23 mouse cellular contexts compared by ENCODE assay signal in the genomic region with DNA sequence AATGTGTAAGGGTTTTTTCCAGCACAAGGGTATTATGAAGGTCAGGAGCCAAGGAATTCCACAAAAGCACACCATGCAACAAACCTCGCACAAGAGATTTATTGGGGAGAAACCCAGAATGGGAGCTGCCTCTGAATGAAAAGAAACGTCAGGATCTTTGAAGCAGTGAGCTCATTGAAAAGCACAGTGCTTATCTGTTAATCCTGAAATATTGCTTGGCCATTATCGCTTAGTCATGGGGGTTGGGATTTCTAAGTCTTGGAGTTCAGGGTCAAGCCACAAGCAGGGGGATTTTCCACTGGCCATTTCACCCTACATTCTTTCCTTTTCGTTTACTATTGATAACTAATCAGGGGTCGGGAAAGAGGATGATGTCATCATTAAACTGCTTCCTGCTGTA. TPM values are rescaled to one million over a fixed set of nuclear protein-coding genes. Genes with fewer than 3 reads are reported as not detected.
DNase-seq lines count a peak whose midpoint lies in the region; TF ChIP-seq lines count a peak whose summit lies in the region.
"Had no signal": no experiment of that assay in that cellular context is flagged by ENCODE, and none has a peak within 500 bp of the region (broad histone marks: within the 10 kb centered on the region; RNA-seq: fewer than 3 reads in every experiment).

No protein-coding gene starts in this region.

- H3K9me3 ChIP-seq in E14TG2a.4 (ENCODE audit: low read length) = peaks cover 6% of the 10 kb centered on the region; the same call in 1 of the 2 replicates
- H3K9me3 ChIP-seq: embryonic facial prominence, embryonic 15.5 days; limb, embryonic 15.5 days had no signal

- peak; percentile 12 for DNase-seq in adrenal gland, adult 8-10 months
- DNase-seq in adrenal gland, postnatal 10 days = no peak
- peak; percentile 16 for DNase-seq in heart, adult 11 months
- DNase-seq in heart, postnatal 14 days = no peak
- peak; percentile 83 for DNase-seq in R1 (ENCODE audit: low read depth, low spot score)
- no peak for DNase-seq in gastrocnemius, adult 2 months
- DNase-seq in urinary bladder, adult 18-20 months (ENCODE audit: low spot score in 2 of 2) = no peak
- DNase-seq: cerebellum, adult 9-11 months; gastrocnemius, postnatal 10 days; kidney, adult 18-20 months; left cerebral cortex, postnatal 4 days; thymus, adult 2 months; thymus, postnatal 4 days had no signal

- intact Hi-C loops in heart, postnatal 14 days (cut with DNase I) = no loop called here
- intact Hi-C loops in gastrocnemius, adult 2 months (cut with DNase I) = no loop called here

- no peaks in the 10 kb centered on the region for H3K27me3 ChIP-seq in E14TG2a.4 (ENCODE audit: insufficient read depth, low read length)
- H3K27me3 ChIP-seq: embryonic facial prominence, embryonic 15.5 days; limb, embryonic 15.5 days had no signal

- no peaks in the 10 kb centered on the region for H3K36me3 ChIP-seq in E14TG2a.4 (ENCODE audit: insufficient read depth, low read length)
- H3K36me3 ChIP-seq: embryonic facial prominence, embryonic 15.5 days; limb, embryonic 15.5 days had no signal

- no peak for TF ChIP-seq CTCF in E14TG2a.4 (conservative IDR thresholded peaks at IDR 0.05; ENCODE audit: low read length)
- TF ChIP-seq CTCF in gastrocnemius, adult 2 months (IDR thresholded peaks at IDR 0.05) = no peak

- peaks cover 65% of the 10 kb centered on the region for H3K4me1 ChIP-seq in E14TG2a.4 (replicated peaks; ENCODE audit: low read depth, low read length)

- peak overlapping the region; percentile 61 for H3K4me3 ChIP-seq in E14TG2a.4 (replicated peaks; ENCODE audit: low read length)
- no peak overlapping the region for H3K4me3 ChIP-seq in gastrocnemius, adult 2 months
- H3K4me3 ChIP-seq: embryonic facial prominence, embryonic 15.5 days; left cerebral cortex, adult 2 months; limb, embryonic 15.5 days had no signal

- H3K27ac ChIP-seq in gastrocnemius, adult 2 months = no peak overlapping the region
- H3K27ac ChIP-seq: embryonic facial prominence, embryonic 15.5 days; kidney, postnatal 0 days; left cerebral cortex, adult 2 months; limb, embryonic 15.5 days; liver, embryonic 14.5 days; stomach, postnatal 0 days had no signal

RNA-seq across cellular contexts. Expression of a gene that starts 5.1 kb away (rescaled TPM):
- not detected for total RNA-seq in adrenal gland, adult 8-10 months (2022)
- under 1 TPM in 1 of 2 experiments, not detected in 1; 0.27 TPM for total RNA-seq in adrenal gland, postnatal 10 days (2021)
- total RNA-seq in heart, postnatal 14 days (2021) = not detected
- not detected for total RNA-seq in gastrocnemius, adult 2 months (2021)
- total RNA-seq: gastrocnemius, postnatal 10 days; megakaryocyte, adult 5-6 weeks had no signal

RNA-seq across cellular contexts. Expression of a gene that starts 22.5 kb away (rescaled TPM):
- total RNA-seq in adrenal gland, adult 8-10 months (2022) = 10 to 100 TPM; 17.8 to 22.1 (median 19.4) TPM
- total RNA-seq in adrenal gland, postnatal 10 days (2021) = 10 to 100 TPM; 10.8 to 12.5 TPM
- 1 to 10 TPM; 5.8 to 7.3 TPM for total RNA-seq in heart, postnatal 14 days (2021)
- 1 to 10 TPM; 3.1 to 4.9 TPM for total RNA-seq in gastrocnemius, adult 2 months (2021)

RNA-seq across cellular contexts. Expression of a gene that starts 32.6 kb away (rescaled TPM):
- total RNA-seq in adrenal gland, adult 8-10 months (2022) = under 1 TPM in 3 of 4 experiments, not detected in 1; 0.15 to 0.22 (median 0.19) TPM
- total RNA-seq in adrenal gland, postnatal 10 days (2021) = not detected
- not detected for total RNA-seq in heart, postnatal 14 days (2021)
- total RNA-seq in gastrocnemius, adult 2 months (2021) = not detected
- total RNA-seq: adrenal gland, adult 18-20 months; common myeloid progenitor, adult 5-6 weeks; gastrocnemius, postnatal 10 days; left cerebral cortex, adult 2 months; megakaryocyte, adult 5-6 weeks had no signal

RNA-seq across cellular contexts. Expression of a gene that starts 39.8 kb away (rescaled TPM):
- total RNA-seq in adrenal gland, adult 8-10 months (2022) = 1 to 10 TPM; 2.8 to 4.1 (median 3.5) TPM
- total RNA-seq in adrenal gland, postnatal 10 days (2021) = 1 to 10 TPM; 1.9 to 2.5 TPM
- total RNA-seq in heart, postnatal 14 days (2021) = under 1 TPM; 0.98 to 1.00 TPM
- total RNA-seq in gastrocnemius, adult 2 months (2021) = under 1 TPM; 0.36 to 0.43 TPM

RNA-seq across cellular contexts. Expression of a gene that starts 57.7 kb away (rescaled TPM):
- 1 to 10 TPM; 4.0 to 7.3 (median 5.9) TPM for total RNA-seq in adrenal gland, adult 8-10 months (2022)
- total RNA-seq in adrenal gland, postnatal 10 days (2021) = 1 to 10 TPM; 3.3 to 4.0 TPM
- 1 to 10 TPM; 3.7 to 4.1 TPM for total RNA-seq in heart, postnatal 14 days (2021)
- total RNA-seq in gastrocnemius, adult 2 months (2021) = 1 to 10 TPM; 1.4 TPM

Comparison
In these comparisons a context has a peak if more than half of its experiments do, and no peak if none do; other contexts are left out.
1. DNase-seq: peak in adrenal gland, adult 8-10 months (single experiment), heart, adult 11 months (single experiment) and R1 (single experiment); none in adrenal gland, postnatal 10 days (single experiment), heart, postnatal 14 days (0 of 2), gastrocnemius, adult 2 months (single experiment) and urinary bladder, adult 18-20 months (0 of 2).